Mouse (Mus musculus): ENCODE results near the gene Usp33.

DNA sequence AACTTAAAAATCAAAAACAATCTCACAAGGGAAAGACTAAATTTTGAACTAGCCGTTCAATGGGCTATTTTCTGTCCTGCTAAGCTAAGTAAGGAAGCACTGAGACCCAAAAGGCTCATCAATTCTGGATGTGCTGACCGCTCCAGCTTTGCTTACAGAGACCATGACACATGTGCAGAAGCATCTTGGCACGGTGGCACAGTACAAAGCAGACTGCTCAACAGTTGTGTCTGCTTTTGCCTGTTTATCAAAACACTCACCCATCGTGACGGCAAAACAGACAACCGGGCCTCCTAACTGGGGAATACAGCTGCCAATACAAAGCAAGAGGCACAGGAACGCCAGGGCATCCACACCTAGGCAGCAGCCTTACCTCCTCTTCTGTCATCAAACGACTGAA is 41.2 kb upstream of the Usp33 start:
- no peak for TF ChIP-seq CTCF (IDR thresholded peaks at IDR 0.05; ENCODE audit: borderline replicate concordance, insufficient read depth, low read depth, low read length)
- TF ChIP-seq POLR2A (IDR thresholded peaks at IDR 0.05; ENCODE audit: borderline replicate concordance, insufficient read depth, low read length) = no peak

Data from cerebellum, adult 2 months (tissue).